Mouse (Mus musculus) liver, embryonic 13.5 days (tissue): ENCODE results near the gene Ccdc77. TPM values are rescaled to one million over a fixed set of nuclear protein-coding genes. Genes with fewer than 3 reads are reported as not detected.
A peak's percentile ranks its signal among the peaks of the same experiment; 100 is the strongest.

Source experiments
- ATAC-seq: fragments of 200-750 bp; cut with Nextera tagmentation; 2 replicates; pipeline ENCODE4 v1.8.0; 2017; ENCODE audit warnings: low read depth, mild to moderate bottlenecking, moderate number of reproducible peaks, moderate library complexity
- DNase-seq: peaks from one replicate; pipeline ENCODE4 v3.0.0; 2022
- H3K27ac ChIP-seq: fragments of 300-500 bp; sonication (generic); 2 replicates; pipeline ENCODE4 v1.5.1; 2015; ENCODE audit warnings: moderate library complexity, mild to moderate bottlenecking, inconsistent platforms
- H3K27me3 ChIP-seq: fragments of 300-500 bp; sonication (generic); 2 replicates; pipeline ENCODE4 v1.6.1; 2015; ENCODE audit warnings: mild to moderate bottlenecking, inconsistent platforms
- H3K36me3 ChIP-seq: fragments of 300-500 bp; sonication (generic); 2 replicates; pipeline ENCODE4 v1.6.1; 2015; ENCODE audit warnings: mild to moderate bottlenecking, inconsistent platforms
- H3K4me1 ChIP-seq: fragments of 300-500 bp; sonication (generic); replicated peaks from 2 replicates; pipeline ENCODE4 v1.6.1; 2015; ENCODE audit warnings: inconsistent platforms
- H3K4me2 ChIP-seq: fragments of 300-500 bp; sonication (generic); 2 replicates; pipeline ENCODE4 v1.6.1; 2015; ENCODE audit warnings: inconsistent platforms, mild to moderate bottlenecking, moderate library complexity
- H3K4me3 ChIP-seq: fragments of 300-500 bp; sonication (generic); replicated peaks from 2 replicates; pipeline ENCODE4 v1.5.1; 2015; ENCODE audit warnings: mild to moderate bottlenecking, inconsistent platforms
- H3K9ac ChIP-seq: fragments of 300-500 bp; sonication (generic); 2 replicates; pipeline ENCODE4 v1.6.1; 2015; ENCODE audit warnings: mild to moderate bottlenecking, inconsistent platforms
- H3K9me3 ChIP-seq: fragments of 300-500 bp; sonication (generic); replicated peaks from 2 replicates; pipeline ENCODE4 v1.6.1; 2016; ENCODE audit warnings: inconsistent platforms
- WGBS: fragments of 180-500 bp; shearing (Covaris S2); methylation state at CpG from one replicate; pipeline ENCODE4 v1.1.7; 2015; ENCODE audit not compliant: insufficient replicate concordance; 5-methylcytosine and 5-hydroxymethylcytosine counted together
- polyA plus RNA-seq: library from polyadenylated mRNA; unstranded; fragments of >200 nt; fragmentation: Nextera tagmentation; extraction: Ambion mirVana; gene quantifications from 2 replicates; pipeline ENCODE4 v1.2.1, GENCODE M21; 2015

The Ccdc77 gene
- polyA plus RNA-seq, 1 experiment from 2014 or later, result 17.2 TPM

DNA sequence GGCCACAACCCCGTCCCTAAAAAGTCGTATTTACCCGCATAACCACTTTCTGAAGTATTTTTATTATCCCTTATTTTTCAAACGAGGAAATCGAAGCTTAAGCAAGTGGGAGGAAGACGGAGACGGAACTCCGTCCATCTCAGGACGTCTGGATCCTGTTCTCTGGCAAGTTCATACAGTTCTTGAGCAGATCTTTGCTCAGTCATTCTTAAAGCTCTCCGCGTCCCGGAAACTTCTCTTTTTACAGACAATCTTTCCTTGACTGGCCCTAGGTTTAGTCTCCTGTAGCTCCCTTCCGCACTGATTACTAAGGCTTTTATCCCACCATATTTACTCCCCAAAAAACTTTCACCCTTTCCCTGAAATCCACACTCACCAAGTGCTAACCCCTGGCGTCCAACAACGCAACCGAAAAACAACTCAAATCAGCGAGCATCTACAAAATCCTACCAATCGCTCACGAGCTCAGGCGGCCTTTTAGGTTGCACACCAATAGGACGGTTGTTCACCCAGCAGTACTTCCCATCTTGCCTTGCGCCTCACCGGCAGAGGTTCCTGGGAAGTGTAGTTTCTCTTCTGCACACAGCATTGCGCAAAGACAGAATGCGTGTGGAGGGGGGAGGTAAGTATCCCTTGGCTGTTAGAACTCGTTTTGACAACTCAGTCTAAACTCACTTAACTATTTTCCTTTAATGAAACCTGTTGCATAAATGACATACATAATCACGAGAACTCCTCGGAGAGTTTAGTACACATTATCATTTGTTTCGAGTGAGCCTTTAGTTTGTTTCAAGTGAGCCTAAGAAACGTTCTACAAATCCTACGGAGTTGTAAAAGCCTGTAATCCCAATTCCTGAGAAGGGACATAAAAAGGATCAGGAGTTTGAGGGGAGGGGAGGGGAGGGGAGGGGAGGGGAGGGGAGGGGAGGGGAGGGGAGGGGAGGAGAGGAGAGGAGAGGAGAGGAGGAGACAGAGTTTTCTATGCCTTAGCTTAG is 6.9 kb downstream of the Ccdc77 start:
- Histone ChIP-seq H3K4me1 (peaks cover 22% of the 10 kb centered on the region), H3K27ac (peak overlapping the region; percentile 95), H3K9ac (peak overlapping the region; percentile 83), H3K36me3 (peaks cover 18% of the 10 kb centered on the region), H3K4me2 (peak overlapping the region; percentile 75), H3K27me3 (no peaks in the 10 kb centered on the region), H3K9me3 (no peaks in the 10 kb centered on the region), H3K4me3 (peak overlapping the region; percentile 75)
- DNase-seq (peak; percentile 88), ATAC-seq (peak; percentile 99)
- WGBS, result under 1% methylated on average over 31 of the region's 31 CpGs

GRCm38 (mm10) chr6:120356478-120356877 is 7.7 kb downstream of the Ccdc77 start:
- Histone ChIP-seq H3K9me3 (no peaks in the 10 kb centered on the region), H3K9ac (peak overlapping the region; percentile 83), H3K4me1 (peaks cover 21% of the 10 kb centered on the region), H3K4me2 (peak overlapping the region; percentile 75), H3K4me3 (peak overlapping the region; percentile 75), H3K27ac (peak overlapping the region; percentile 95), H3K36me3 (peaks cover 20% of the 10 kb centered on the region), H3K27me3 (no peaks in the 10 kb centered on the region)
- 21% methylated on average over 5 of the region's 5 CpGs for WGBS
- ATAC-seq (no peak), DNase-seq (no peak)

- H3K27me3 ChIP-seq, result no peaks in the 10 kb centered on the region
- H3K9ac ChIP-seq, result no peak overlapping the region
- H3K4me1 ChIP-seq, result no peaks in the 10 kb centered on the region
- no peak overlapping the region for H3K4me2 ChIP-seq
- no peak overlapping the region for H3K4me3 ChIP-seq
- H3K9me3 ChIP-seq, result no peaks in the 10 kb centered on the region
- H3K27ac ChIP-seq, result no peak overlapping the region
- WGBS, result 76% methylated on average over 3 of the region's 3 CpGs
- ATAC-seq (no peak), DNase-seq (no peak)
- H3K36me3 ChIP-seq, result peaks cover 87% of the 10 kb centered on the region
Observed at GRCm38 (mm10) chr6:120349018-120349417, 15.2 kb downstream of the Ccdc77 start.

GRCm38 (mm10) chr6:120343992-120344391 is 20.2 kb downstream of the Ccdc77 start:
- H3K36me3 ChIP-seq, result peaks cover 97% of the 10 kb centered on the region
- H3K9ac ChIP-seq, result no peak overlapping the region
- no peaks in the 10 kb centered on the region for H3K9me3 ChIP-seq
- WGBS, result 63% methylated on average over 1 of the region's 1 CpGs
- no peak for DNase-seq
- H3K27ac ChIP-seq, result no peak overlapping the region
- H3K4me1 ChIP-seq, result no peaks in the 10 kb centered on the region
- no peaks in the 10 kb centered on the region for H3K27me3 ChIP-seq
- no peak for ATAC-seq
- H3K4me2 ChIP-seq, result no peak overlapping the region
- no peak overlapping the region for H3K4me3 ChIP-seq

DNA sequence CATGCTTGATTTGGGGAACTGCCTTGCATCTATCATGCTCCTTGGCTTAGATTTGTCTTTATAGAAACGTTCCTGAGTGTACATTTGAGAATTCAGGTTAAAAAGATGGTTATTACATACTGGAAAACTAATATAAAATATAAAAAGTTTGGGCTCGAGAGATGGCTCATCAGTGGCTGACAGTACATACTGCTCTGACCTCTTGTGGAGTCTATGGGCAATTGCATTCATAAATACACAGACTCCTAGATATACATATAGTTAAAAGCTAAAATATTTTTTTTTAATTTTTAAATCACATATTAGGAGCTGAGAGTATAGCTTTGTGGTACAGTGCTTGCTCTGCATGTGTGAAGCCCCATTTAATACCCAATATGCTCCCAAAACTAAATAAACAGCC is 31.8 kb downstream of the Ccdc77 start:
- 73% methylated on average over 2 of the region's 2 CpGs for WGBS
- no peak overlapping the region for H3K4me2 ChIP-seq
- no peak overlapping the region for H3K9ac ChIP-seq
- H3K4me1 ChIP-seq, result no peaks in the 10 kb centered on the region
- no peaks in the 10 kb centered on the region for H3K9me3 ChIP-seq
- H3K27ac ChIP-seq, result no peak overlapping the region
- no peak for DNase-seq
- H3K36me3 ChIP-seq, result peaks cover 91% of the 10 kb centered on the region
- H3K4me3 ChIP-seq, result no peak overlapping the region
- no peak for ATAC-seq
- H3K27me3 ChIP-seq, result no peaks in the 10 kb centered on the region

DNA sequence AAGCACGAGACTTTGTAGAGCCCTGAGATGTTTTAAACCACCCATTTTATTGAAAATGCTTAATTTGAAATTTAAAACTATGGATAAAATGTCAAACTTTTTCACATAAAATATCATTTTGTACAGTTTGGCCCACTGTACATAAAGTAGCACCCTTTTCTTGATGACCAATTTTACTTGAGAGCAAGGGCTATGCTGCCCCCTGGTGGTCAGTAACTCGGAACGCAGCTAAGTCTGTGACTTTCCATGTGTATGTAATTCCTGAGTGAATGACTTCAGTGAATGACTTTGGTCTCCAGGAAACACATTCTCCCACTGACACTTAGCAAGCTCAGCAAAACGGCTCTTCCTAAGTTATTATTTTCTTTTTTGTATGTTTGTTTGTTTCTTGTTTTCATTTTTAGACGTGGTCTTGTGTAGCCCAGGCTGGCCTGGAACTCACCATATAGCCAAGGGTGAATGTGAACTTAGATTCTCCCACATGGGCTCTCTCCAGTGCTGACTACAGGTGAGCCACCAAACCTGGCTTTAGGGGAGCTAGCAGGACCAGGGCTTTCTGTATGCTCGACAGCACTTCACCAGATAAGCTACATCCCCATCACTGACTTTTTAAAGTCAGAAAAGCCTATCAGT is 39.8 kb downstream of the Ccdc77 start:
- H3K9me3 ChIP-seq, result no peaks in the 10 kb centered on the region
- ATAC-seq, result no peak
- no peak overlapping the region for H3K4me3 ChIP-seq
- H3K36me3 ChIP-seq, result peaks cover 40% of the 10 kb centered on the region
- DNase-seq, result peak; percentile 39
- H3K4me2 ChIP-seq, result no peak overlapping the region
- H3K27me3 ChIP-seq, result no peaks in the 10 kb centered on the region
- H3K9ac ChIP-seq, result no peak overlapping the region
- H3K27ac ChIP-seq, result no peak overlapping the region
- H3K4me1 ChIP-seq, result no peaks in the 10 kb centered on the region
- 34% methylated on average over 6 of the region's 6 CpGs for WGBS

- Histone ChIP-seq H3K4me1 (no peaks in the 10 kb centered on the region), H3K9ac (no peak overlapping the region), H3K27ac (no peak overlapping the region), H3K36me3 (peaks cover 21% of the 10 kb centered on the region), H3K27me3 (no peaks in the 10 kb centered on the region), H3K4me2 (no peak overlapping the region), H3K9me3 (no peaks in the 10 kb centered on the region), H3K4me3 (no peak overlapping the region)
- no peak for ATAC-seq
- 69% methylated on average over 2 of the region's 2 CpGs for WGBS
- DNase-seq, result no peak
Observed at GRCm38 (mm10) chr6:120320369-120320768, 43.8 kb downstream of the Ccdc77 start.

DNA sequence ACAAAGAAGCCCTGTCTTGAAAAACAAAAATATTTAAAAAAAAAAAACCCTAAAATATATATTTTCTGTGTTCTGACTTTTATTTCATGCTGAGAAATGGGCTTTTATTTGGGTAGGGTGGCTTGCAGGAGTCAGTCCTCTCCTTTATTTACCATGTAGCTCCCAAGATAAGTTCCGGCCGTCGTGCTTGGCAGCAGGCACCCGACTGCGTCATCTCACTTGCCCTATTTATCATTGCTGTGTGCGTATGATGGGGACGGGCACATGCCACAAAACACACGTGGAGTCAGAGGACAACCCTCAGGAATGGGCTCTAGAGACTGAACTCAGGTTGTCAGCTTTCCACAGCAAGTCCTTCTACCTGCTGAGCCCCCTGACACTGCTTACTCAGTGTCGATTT is 45.0 kb downstream of the Ccdc77 start:
- 79% methylated on average over 9 of the region's 9 CpGs for WGBS
- H3K9me3 ChIP-seq, result no peaks in the 10 kb centered on the region
- no peak for ATAC-seq
- peaks cover 10% of the 10 kb centered on the region for H3K36me3 ChIP-seq
- no peaks in the 10 kb centered on the region for H3K4me1 ChIP-seq
- H3K27ac ChIP-seq, result no peak overlapping the region
- no peak overlapping the region for H3K4me3 ChIP-seq
- H3K9ac ChIP-seq, result no peak overlapping the region
- no peaks in the 10 kb centered on the region for H3K27me3 ChIP-seq
- no peak for DNase-seq
- no peak overlapping the region for H3K4me2 ChIP-seq

GRCm38 (mm10) chr6:120318303-120318940 is 45.8 kb downstream of the Ccdc77 start:
- Histone ChIP-seq H3K27ac (no peak overlapping the region), H3K9ac (no peak overlapping the region), H3K36me3 (peaks cover 3% of the 10 kb centered on the region), H3K27me3 (no peaks in the 10 kb centered on the region), H3K4me1 (no peaks in the 10 kb centered on the region), H3K9me3 (no peaks in the 10 kb centered on the region), H3K4me3 (no peak overlapping the region), H3K4me2 (no peak overlapping the region)
- no peak for ATAC-seq
- DNase-seq, result no peak
- WGBS, result 64% methylated on average over 11 of the region's 11 CpGs

GRCm38 (mm10) chr6:120312443-120312842 is 51.7 kb downstream of the Ccdc77 start:
- Histone ChIP-seq H3K27ac (no peak overlapping the region), H3K9ac (no peak overlapping the region), H3K27me3 (no peaks in the 10 kb centered on the region), H3K9me3 (no peaks in the 10 kb centered on the region), H3K36me3 (no peaks in the 10 kb centered on the region), H3K4me3 (no peak overlapping the region), H3K4me2 (no peak overlapping the region), H3K4me1 (no peaks in the 10 kb centered on the region)
- DNase-seq (no peak), ATAC-seq (no peak)
- 25% methylated on average over 5 of the region's 5 CpGs for WGBS

DNA sequence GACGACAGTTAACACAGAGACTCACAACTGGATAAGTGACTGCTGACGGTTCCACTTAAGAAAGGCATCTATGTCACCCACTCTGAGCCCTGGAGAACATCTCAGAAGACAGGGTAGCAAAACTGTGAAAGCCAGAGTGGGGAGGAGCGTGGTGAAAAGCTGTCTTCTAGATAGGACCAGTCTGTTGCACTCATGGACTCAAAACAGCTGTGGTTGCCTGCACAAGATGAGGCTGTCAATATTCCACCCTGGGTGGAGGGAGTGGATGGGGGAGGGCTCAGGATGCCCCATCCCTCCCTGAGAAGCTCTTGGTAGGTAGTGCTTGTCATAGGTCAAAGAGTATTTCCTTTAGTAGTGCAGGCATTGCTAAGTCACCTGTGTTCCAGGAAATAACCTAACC is 54.4 kb downstream of the Ccdc77 start:
- Histone ChIP-seq H3K9ac (no peak overlapping the region), H3K4me3 (no peak overlapping the region), H3K36me3 (no peaks in the 10 kb centered on the region), H3K4me1 (no peaks in the 10 kb centered on the region), H3K4me2 (no peak overlapping the region), H3K27ac (no peak overlapping the region), H3K9me3 (no peaks in the 10 kb centered on the region), H3K27me3 (no peaks in the 10 kb centered on the region)
- ATAC-seq (no peak), DNase-seq (no peak)
- 50% methylated on average over 3 of the region's 3 CpGs for WGBS
